Mouse (Mus musculus) erythroblast, adult 5-6 weeks (primary cell): ENCODE measurements around the gene Hdac7. TPM values are rescaled to one million over a fixed set of nuclear protein-coding genes. Genes with fewer than 3 reads are reported as not detected.
A peak's percentile ranks its signal among the peaks of the same experiment; 100 is the strongest.

Source experiments
- ATAC-seq: replicated peaks from 2 replicates; pipeline ENCODE4 v1.8.0; 2016; ENCODE audit warnings: moderate number of reproducible peaks, mild to moderate bottlenecking, moderate TSS enrichment, inconsistent platforms; ENCODE audit not compliant: poor library complexity, low FRiP score, severe bottlenecking
- total RNA-seq, 2 experiments: library from RNA; stranded (forward) in 1 of 2; stranded (reverse) in 1 of 2; fragments of 150-400 nt in 1 of 2; fragments of 200-764, 138-1000 nt in 1 of 2; gene quantifications; 2 replicates each; pipeline versions ENCODE4 v1.2.3 to v1.2.4; 2015 to 2017; ENCODE audit warnings: low replicate concordance in 2 of 2

Gene Hdac7
- total RNA-seq, 2 experiments from 2014 or later = 3.5 to 3.8 TPM

GRCm38 (mm10) chr15:97752491-97752890 lies 91.8 kb downstream of the Hdac7 start:
- ATAC-seq = no peak

- ATAC-seq = peak; percentile 63
These were observed 92.6 kb downstream of the Hdac7 start for GRCm38 (mm10) chr15:97751676-97752075.

- ATAC-seq = no peak
These were observed 93.6 kb downstream of the Hdac7 start for GRCm38 (mm10) chr15:97750697-97751096.

GRCm38 (mm10) chr15:97749841-97750240 lies 94.5 kb downstream of the Hdac7 start:
- no peak for ATAC-seq

- ATAC-seq = no peak
These were observed 94.9 kb downstream of the Hdac7 start for GRCm38 (mm10) chr15:97749397-97749796.

GRCm38 (mm10) chr15:97748964-97749363 lies 95.3 kb downstream of the Hdac7 start:
- ATAC-seq = no peak

- no peak for ATAC-seq
These were observed 96.0 kb downstream of the Hdac7 start for GRCm38 (mm10) chr15:97748309-97748708.

GRCm38 (mm10) chr15:97747486-97747885 lies 96.8 kb downstream of the Hdac7 start:
- no peak for ATAC-seq

- ATAC-seq = peak; percentile 53; the same call in 1 of the 2 replicates
These were observed 97.6 kb downstream of the Hdac7 start for GRCm38 (mm10) chr15:97746748-97747147.

GRCm38 (mm10) chr15:97746278-97746677 lies 98.0 kb downstream of the Hdac7 start:
- ATAC-seq = no peak

GRCm38 (mm10) chr15:97745331-97745730 lies 99.0 kb downstream of the Hdac7 start:
- ATAC-seq = no peak

- ATAC-seq = no peak
These were observed 99.4 kb downstream of the Hdac7 start for GRCm38 (mm10) chr15:97744930-97745329.

- ATAC-seq = no peak
These were observed 100.3 kb downstream of the Hdac7 start for GRCm38 (mm10) chr15:97743961-97744525.

- no peak for ATAC-seq
These were observed 101.1 kb downstream of the Hdac7 start for GRCm38 (mm10) chr15:97743210-97743609.

Other genes with a start within 250 kb of the Hdac7 start
- gene Rpap3, start 138.7 kb downstream of the Hdac7 start, total RNA-seq (2015; ENCODE audit: low replicate concordance) = 0.84 and 2.9 TPM in 2 replicates
- gene Rpap3, start 138.7 kb downstream of the Hdac7 start, total RNA-seq (2017; ENCODE audit: low replicate concordance) = 3.8 and 5.4 TPM in 2 replicates
- gene Endou, start 113.2 kb downstream of the Hdac7 start, total RNA-seq (2015; ENCODE audit: low replicate concordance) = not detected in 2 replicates
- gene Endou, start 113.2 kb downstream of the Hdac7 start, total RNA-seq (2017; ENCODE audit: low replicate concordance) = not detected in 2 replicates
- not detected in 2 replicates for gene Rapgef3, start 76.5 kb downstream of the Hdac7 start, total RNA-seq (2015; ENCODE audit: low replicate concordance)
- gene Rapgef3, start 76.5 kb downstream of the Hdac7 start, total RNA-seq (2017; ENCODE audit: low replicate concordance) = 2.3 and 2.6 TPM in 2 replicates
- 187 and 225 TPM in 2 replicates for gene Slc48a1, start 66.0 kb downstream of the Hdac7 start, total RNA-seq (2015; ENCODE audit: low replicate concordance)
- 172 and 185 TPM in 2 replicates for gene Slc48a1, start 66.0 kb downstream of the Hdac7 start, total RNA-seq (2017; ENCODE audit: low replicate concordance)
- gene Vdr, start 66.1 kb upstream of the Hdac7 start, total RNA-seq (2015; ENCODE audit: low replicate concordance) = 0.19 and 0.21 TPM in 2 replicates
- gene Vdr, start 66.1 kb upstream of the Hdac7 start, total RNA-seq (2017; ENCODE audit: low replicate concordance) = 0.26 TPM in 1 of 2 replicates, not detected in the other
- 8.2 and 18.3 TPM in 2 replicates for gene Tmem106c, start 119.7 kb upstream of the Hdac7 start, total RNA-seq (2015; ENCODE audit: low replicate concordance)
- 1.4 and 4.3 TPM in 2 replicates for gene Tmem106c, start 119.7 kb upstream of the Hdac7 start, total RNA-seq (2017; ENCODE audit: low replicate concordance)
- gene Col2a1, start 160.2 kb upstream of the Hdac7 start, total RNA-seq (2015; ENCODE audit: low replicate concordance) = not detected in 2 replicates
- not detected in 2 replicates for gene Col2a1, start 160.2 kb upstream of the Hdac7 start, total RNA-seq (2017; ENCODE audit: low replicate concordance)
- gene Pfkm, start 248.1 kb upstream of the Hdac7 start, total RNA-seq (2015; ENCODE audit: low replicate concordance) = 0.58 and 4.0 TPM in 2 replicates
- 6.4 and 6.7 TPM in 2 replicates for gene Pfkm, start 248.1 kb upstream of the Hdac7 start, total RNA-seq (2017; ENCODE audit: low replicate concordance)
- gene Senp1, start 249.2 kb upstream of the Hdac7 start, total RNA-seq (2015; ENCODE audit: low replicate concordance) = 20.9 and 23.2 TPM in 2 replicates
- 20.1 and 22.3 TPM in 2 replicates for gene Senp1, start 249.2 kb upstream of the Hdac7 start, total RNA-seq (2017; ENCODE audit: low replicate concordance)